Mouse (Mus musculus) layer of hippocampus, postnatal 25 days (tissue): Measurements from ENCODE around the gene Gm20532. TPM values are rescaled to one million over a fixed set of nuclear protein-coding genes. Genes with fewer than 3 reads are reported as not detected.
A peak's percentile ranks its signal among the peaks of the same experiment; 100 is the strongest.

Experiments used
- DNase-seq, 2 experiments: peaks; one replicate each; pipeline ENCODE4 v3.0.0; 2022; ENCODE audit warnings: mixed read lengths in 2 of 2, low spot score in 1 of 2; ENCODE audit errors: extremely low spot score in 1 of 2
- microRNA-seq, 2 experiments: library from miRNA; unstranded; fragments of <30 nt; microRNA quantifications; one replicate each; pipeline ENCODE4 v1.2.0; 2021
- total RNA-seq, 2 experiments: library from RNA; stranded (reverse); gene quantifications; 2 replicates each; pipeline ENCODE4 v1.2.3; 2021

Gene Gm20532
- total RNA-seq, 2 experiments from 2014 or later: not detected

DNA sequence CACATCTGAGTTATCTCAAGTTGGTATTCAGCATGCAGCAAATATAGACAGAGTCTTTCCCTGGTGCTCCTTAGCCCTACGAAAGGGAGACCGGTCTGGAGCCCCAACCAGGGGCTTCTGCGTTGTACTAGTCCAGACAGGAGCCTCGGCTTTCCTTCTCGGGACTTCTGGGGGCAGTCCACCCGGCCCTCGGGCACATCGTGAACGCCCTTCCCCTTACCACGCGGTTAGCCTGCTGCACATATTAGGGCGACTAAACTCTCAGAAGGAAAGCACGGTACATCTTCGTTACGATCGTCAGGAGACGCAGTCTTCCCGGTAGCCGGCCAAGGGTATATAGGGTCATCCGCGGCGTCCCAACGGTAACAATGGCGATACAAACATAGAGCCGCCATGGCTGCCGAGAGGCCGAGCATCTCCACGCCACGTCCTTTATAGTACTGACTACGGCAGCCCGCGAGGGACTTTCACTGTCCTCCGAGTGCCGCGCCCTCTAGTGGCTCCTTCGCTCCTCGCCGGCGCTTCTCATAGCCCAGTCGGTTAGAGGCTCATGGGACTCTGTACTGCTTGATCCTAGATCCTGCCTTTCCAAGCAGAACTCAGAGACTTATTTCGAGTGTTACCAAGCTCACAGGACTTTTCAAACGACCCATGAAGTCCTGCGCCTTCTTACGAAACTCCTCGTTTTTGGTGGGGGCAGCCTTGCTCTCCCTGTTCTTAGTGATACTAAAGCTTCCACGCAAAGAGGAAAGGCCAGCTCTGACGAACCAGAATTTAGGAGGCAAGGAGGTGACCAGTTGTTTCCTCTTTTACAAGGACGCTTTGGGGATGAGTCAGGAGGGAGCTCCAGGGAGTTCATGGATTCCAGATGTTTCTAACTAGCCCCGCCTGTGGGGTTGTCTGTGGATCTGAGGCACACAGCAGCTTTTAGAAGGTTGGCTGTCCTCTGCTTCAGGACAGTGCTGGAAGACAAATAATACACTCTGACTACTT is 53.7 kb downstream of the Gm20532 start:
- DNase-seq: peak; percentile 97 to 100

- no peak for DNase-seq
These were observed 54.7 kb downstream of the Gm20532 start for GRCm38 (mm10) chr2:26641006-26641647.

DNA sequence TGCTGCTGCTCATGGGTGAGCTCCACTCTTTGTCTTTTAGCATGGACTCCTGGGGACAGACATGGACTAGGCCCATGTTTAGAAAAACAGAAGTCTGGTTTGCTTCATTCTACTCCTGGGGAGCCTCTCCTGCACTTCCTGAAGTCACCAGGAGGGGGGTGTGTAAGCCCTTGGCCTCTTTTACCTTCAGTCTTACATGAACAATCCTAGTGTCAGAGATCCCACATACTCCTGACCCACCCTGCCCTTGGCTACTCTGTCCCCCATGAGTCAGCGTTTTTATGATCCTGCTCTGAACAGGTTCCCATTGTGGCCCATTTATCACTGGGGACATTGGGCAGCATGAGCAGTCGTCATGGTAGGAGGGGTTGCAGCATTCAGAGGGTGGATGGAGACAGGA is 57.5 kb downstream of the Gm20532 start:
- DNase-seq: no peak

GRCm38 (mm10) chr2:26646643-26647293 is 60.3 kb downstream of the Gm20532 start:
- DNase-seq: peak in 1 of 2 experiments; percentile 60

- no peak for DNase-seq
These were observed 68.2 kb downstream of the Gm20532 start for GRCm38 (mm10) chr2:26654687-26655086.

- DNase-seq: no peak
These were observed 71.0 kb downstream of the Gm20532 start for GRCm38 (mm10) chr2:26657426-26657825.

- DNase-seq: no peak
These were observed 74.8 kb downstream of the Gm20532 start for GRCm38 (mm10) chr2:26661143-26661752.

DNA sequence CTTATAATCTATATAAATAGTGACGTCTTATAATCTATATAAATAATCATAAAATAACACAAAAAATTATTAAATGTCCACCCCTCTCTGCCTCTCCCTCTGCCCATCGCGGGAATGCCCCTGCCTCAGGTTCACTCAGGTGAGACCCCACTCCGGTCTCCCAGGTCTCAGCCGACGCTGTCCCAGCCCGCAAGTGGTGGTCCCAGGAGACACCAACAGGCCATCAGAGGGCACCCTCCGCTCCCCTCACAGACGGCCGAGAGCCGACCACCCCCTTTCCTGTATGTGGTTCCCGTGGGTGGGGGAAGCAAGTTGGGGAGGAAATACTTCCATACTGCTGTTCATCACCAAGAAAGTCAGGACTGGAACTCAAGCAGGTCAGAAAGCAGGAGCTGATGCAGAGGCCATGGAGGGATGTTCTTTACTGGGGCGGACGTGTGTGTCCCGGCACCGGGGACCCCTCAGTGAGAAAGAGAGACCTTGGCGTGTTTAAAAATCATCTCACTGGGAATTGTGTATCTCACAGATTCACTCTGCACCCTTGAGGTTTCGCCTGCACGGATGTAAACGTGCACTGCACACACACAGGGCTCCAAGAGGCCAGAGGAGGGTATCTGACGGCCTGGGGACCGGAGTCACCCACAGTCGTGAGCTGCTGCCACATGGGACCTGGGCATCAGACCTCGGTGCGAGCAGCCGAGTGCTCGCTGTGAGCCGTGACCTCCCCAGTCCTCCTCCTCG is 75.5 kb downstream of the Gm20532 start:
- no peak for DNase-seq

DNA sequence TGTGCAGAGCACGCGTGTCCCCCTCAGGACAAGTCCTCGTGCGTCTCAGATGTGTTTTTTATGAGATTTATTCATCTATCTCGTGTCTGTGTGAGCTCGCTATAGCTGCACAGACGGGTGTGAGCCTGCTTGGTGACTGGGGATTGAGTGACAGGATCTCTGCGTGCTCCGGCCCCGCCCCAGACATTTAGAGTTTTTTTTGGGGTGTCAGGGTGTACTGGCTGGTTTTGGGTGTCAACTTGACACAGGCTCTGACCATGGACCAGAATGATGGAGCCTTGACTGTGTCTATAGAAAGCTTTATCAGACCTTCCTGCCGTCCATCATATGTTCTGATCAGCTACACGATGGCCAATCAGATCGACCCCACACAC is 76.1 kb downstream of the Gm20532 start:
- no peak for DNase-seq

DNA sequence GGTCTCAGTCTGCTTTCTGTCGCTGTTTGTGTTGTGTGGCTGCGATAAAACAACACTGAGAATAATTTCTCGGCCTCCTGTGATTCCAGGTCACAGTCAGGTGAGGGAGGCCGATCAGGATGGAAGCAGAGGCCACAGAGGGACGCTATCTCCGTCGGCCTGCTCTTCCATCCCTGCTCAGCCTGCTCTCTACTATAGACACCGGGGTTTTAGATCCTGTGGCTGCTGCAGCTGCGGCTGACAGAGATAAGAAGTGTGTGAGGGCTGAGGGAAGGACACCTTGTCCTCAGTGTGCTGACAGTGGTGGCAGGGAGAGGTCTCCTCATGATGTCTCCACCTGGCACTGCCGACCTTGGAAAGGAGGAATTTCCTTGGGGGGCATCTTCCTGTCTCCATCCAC is 76.7 kb downstream of the Gm20532 start:
- DNase-seq: no peak

GRCm38 (mm10) chr2:26663551-26663950 is 77.1 kb downstream of the Gm20532 start:
- DNase-seq: peak in 1 of 2 experiments; percentile 42

GRCm38 (mm10) chr2:26668746-26669145 is 82.3 kb downstream of the Gm20532 start:
- no peak for DNase-seq

- no peak for DNase-seq
These were observed 84.7 kb downstream of the Gm20532 start, which contains the start of gene Lcn4 for GRCm38 (mm10) chr2:26671182-26671581. Lcn4 (minus strand) TSS chr2:26671282.

Small RNAs within 50 kb of the gene (microRNA-seq; reads per million reads assigned to microRNA genes)
- 0 to 1.00 reads per million in 2 experiments for gene Mir126a
- gene Mir126b: 0 reads per million in 2 experiments

Other genes with a start within 250 kb of the Gm20532 start
- gene Dnlz, start 234.5 kb upstream of the Gm20532 start, total RNA-seq: 10 to 100 TPM; 26.3 to 27.8 TPM
- 1 to 10 TPM; 1.6 to 2.6 TPM for gene Card9, start 225.7 kb upstream of the Gm20532 start, total RNA-seq
- gene Snapc4, start 206.0 kb upstream of the Gm20532 start, total RNA-seq: 10 to 100 TPM; 43.8 to 82.5 TPM
- gene Entr1, start 197.3 kb upstream of the Gm20532 start, total RNA-seq: 100 to 1,000 TPM; 133 to 170 TPM
- gene Pmpca, start 197.3 kb upstream of the Gm20532 start, total RNA-seq: 10 to 100 TPM; 94.8 to 96.0 TPM
- gene Inpp5e, start 177.4 kb upstream of the Gm20532 start, total RNA-seq: 10 to 100 TPM; 21.7 to 24.4 TPM
- gene Sec16a, start 141.4 kb upstream of the Gm20532 start, total RNA-seq: 10 to 100 TPM; 46.4 to 48.1 TPM
- gene Notch1, start 70.0 kb upstream of the Gm20532 start, total RNA-seq: 10 to 100 TPM; 31.4 to 38.0 TPM
- gene Egfl7, start 6.6 kb upstream of the Gm20532 start, total RNA-seq: 10 to 100 TPM; 56.8 to 68.2 TPM
- 1 to 10 TPM; 1.2 to 1.9 TPM for gene Agpat2, start 17.8 kb downstream of the Gm20532 start, total RNA-seq
- 10 to 100 TPM; 71.3 to 78.8 TPM for gene Fam69b, start 41.8 kb downstream of the Gm20532 start, total RNA-seq
- not detected for gene Lcn4, start 84.6 kb downstream of the Gm20532 start, total RNA-seq